Mouse (Mus musculus) myocyte (in vitro differentiated cells): ENCODE measurements at regions not wholly inside any gene's neighbourhood (a gene's known extent, or its start where the extent isn't known, plus 50 kb on each side); places are given as distances from the start of the nearest gene placed in this dataset.

Experiments
- MAX ChIP-seq: IDR thresholded peaks from one replicate; pipeline ENCODE4 v1.6.1; 2011; ENCODE audit warnings: low read depth, mild to moderate bottlenecking, control low read depth
- MYOG ChIP-seq, 3 experiments: IDR thresholded peaks; one replicate each; pipeline ENCODE4 v1.6.1; 2011; ENCODE audit warnings: control low read depth in 2 of 3, low read depth in 2 of 3, mild to moderate bottlenecking in 2 of 3; ENCODE audit not compliant: insufficient read length in 2 of 3, control insufficient read depth in 1 of 3, insufficient read depth in 1 of 3
- POLR2A ChIP-seq: IDR thresholded peaks from one replicate; pipeline ENCODE4 v1.6.1; 2011; ENCODE audit warnings: low read depth, mild to moderate bottlenecking, control low read depth, moderate library complexity; ENCODE audit not compliant: insufficient read length
- POLR2AphosphoS2 ChIP-seq: IDR thresholded peaks from one replicate; pipeline ENCODE4 v1.6.1; 2011; ENCODE audit warnings: low read depth, control low read depth; ENCODE audit not compliant: insufficient read length
- REST ChIP-seq: IDR thresholded peaks from one replicate; pipeline ENCODE4 v1.6.1; 2011; ENCODE audit warnings: mild to moderate bottlenecking, control low read depth, moderate library complexity; ENCODE audit not compliant: insufficient read depth, insufficient read length
- TCF12 ChIP-seq: IDR thresholded peaks from one replicate; pipeline ENCODE4 v1.6.1; 2011; ENCODE audit warnings: mild to moderate bottlenecking, control low read depth; ENCODE audit not compliant: poor library complexity, insufficient read depth, severe bottlenecking
- USF1 ChIP-seq: IDR thresholded peaks from one replicate; pipeline ENCODE4 v1.6.1; 2011; ENCODE audit warnings: low read depth, mild to moderate bottlenecking, control low read depth, moderate library complexity

GRCm38 (mm10) chr4:72377520-72377919, 176.8 kb upstream of the Tle1 start:
- TF ChIP-seq POLR2A = no peak
- no peak for TF ChIP-seq MAX
- no peak for TF ChIP-seq MYOG (IDR thresholded peaks at IDR 0.05; ENCODE audit: control insufficient read depth in 1 of 3, insufficient read depth in 1 of 3, insufficient read length in 2 of 3, low read depth in 2 of 3)
- no peak for TF ChIP-seq REST
- no peak for TF ChIP-seq TCF12
- no peak for TF ChIP-seq POLR2AphosphoS2
- no peak for TF ChIP-seq USF1
